Comparison of ENCODE assay signal across 8 mouse cellular contexts in the genomic region with DNA sequence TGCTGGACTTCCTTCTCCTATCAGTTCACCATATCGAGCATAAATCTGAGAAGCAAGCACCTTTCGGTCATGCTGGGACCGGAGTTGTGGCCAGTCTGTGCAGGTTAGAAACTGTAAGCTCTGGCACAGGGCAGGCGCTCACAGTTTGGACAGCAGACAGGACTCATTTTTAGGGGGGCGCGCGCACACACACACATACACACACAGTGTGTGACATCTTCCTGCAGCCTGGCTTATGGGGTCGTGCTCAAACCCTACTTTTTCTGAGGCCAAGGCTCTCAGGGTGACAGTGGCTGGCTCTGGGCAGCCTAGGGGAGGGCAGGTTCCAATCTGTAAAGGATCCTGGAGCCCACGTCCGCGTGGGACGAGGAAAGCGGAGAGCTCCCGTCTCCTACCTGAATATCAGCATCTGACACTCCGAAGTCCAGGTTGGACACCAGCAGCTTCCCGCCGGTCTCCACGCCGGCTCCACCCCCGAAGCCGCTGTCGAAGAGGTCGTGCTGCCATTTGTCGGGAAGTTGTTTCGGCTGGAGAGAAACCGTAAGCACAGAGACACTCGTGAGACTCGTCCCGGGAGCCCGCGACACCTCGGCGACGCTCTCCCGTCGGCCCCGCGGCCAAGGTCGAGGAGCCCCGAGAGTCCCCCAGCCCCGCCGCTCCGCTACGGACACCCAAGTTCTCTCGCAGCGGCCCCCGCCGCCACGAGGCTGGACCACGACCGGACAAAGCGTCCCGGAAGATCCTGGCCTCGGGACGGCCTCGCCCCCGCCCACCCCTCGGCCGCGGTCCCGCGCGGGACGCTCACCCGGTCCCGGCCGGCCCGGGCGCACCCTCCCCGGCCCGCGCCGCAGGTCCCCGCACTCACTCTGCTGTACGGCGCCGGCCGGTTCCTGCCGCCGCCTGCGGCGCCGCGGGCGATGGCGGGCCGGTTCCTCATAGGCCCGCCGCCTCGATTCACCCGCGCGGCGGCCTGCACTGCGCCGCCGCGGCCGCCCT. TPM values are rescaled to one million over a fixed set of nuclear protein-coding genes. Genes with fewer than 3 reads are reported as not detected.
DNase-seq lines count a peak whose midpoint lies in the region; ATAC-seq and TF ChIP-seq lines count a peak whose summit lies in the region.

No protein-coding gene starts in this region.

- H3K27me3 ChIP-seq in cerebellum, adult 2 months (ENCODE audit: control insufficient read depth, insufficient read depth, low read length), result no peaks in the 10 kb centered on the region
- no peaks in the 10 kb centered on the region for H3K27me3 ChIP-seq in embryonic facial prominence, embryonic 13.5 days

- 2% methylated on average over 99 of the region's 99 CpGs for WGBS in cerebellum, adult 2 months
- 4% methylated on average over 95 of the region's 99 CpGs for WGBS in embryonic facial prominence, embryonic 13.5 days

- H3K4me3 ChIP-seq in cerebellum, adult 2 months (replicated peaks; ENCODE audit: insufficient read depth, low read depth, low read length), result peak overlapping the region; percentile 66
- peak overlapping the region; percentile 98 for H3K4me3 ChIP-seq in embryonic facial prominence, embryonic 13.5 days

- peaks cover 66% of the 10 kb centered on the region for H3K36me3 ChIP-seq in embryonic facial prominence, embryonic 13.5 days

- no peak for TF ChIP-seq POLR2A in cerebellum, adult 2 months (IDR thresholded peaks at IDR 0.05; ENCODE audit: borderline replicate concordance, insufficient read depth, low read length)

- no peak for TF ChIP-seq CTCF in cerebellum, adult 2 months (IDR thresholded peaks at IDR 0.05; ENCODE audit: borderline replicate concordance, insufficient read depth, low read depth, low read length)

- H3K9me3 ChIP-seq in embryonic facial prominence, embryonic 13.5 days, result no peaks in the 10 kb centered on the region

- peaks cover 12% of the 10 kb centered on the region for H3K4me1 ChIP-seq in cerebellum, adult 2 months (ENCODE audit: control insufficient read depth, insufficient read depth, low read length)
- H3K4me1 ChIP-seq in embryonic facial prominence, embryonic 13.5 days, result peaks cover 27% of the 10 kb centered on the region

- DNase-seq in cerebellum, adult 2 months, result peak in 1 of 2 experiments; percentile 33
- DNase-seq in cerebellum, adult 9-10 months, result no peak
- DNase-seq in 3T3-L1 (ENCODE audit: low read depth, low spot score), result peak; percentile 41
- peak; percentile 61 for DNase-seq in induced T-regulatory cell, adult 2 months (ENCODE audit: low read depth)
- DNase-seq in gastrocnemius, adult 18-20 months (ENCODE audit: low spot score), result no peak
- no peak for DNase-seq in urinary bladder, postnatal 36 days (ENCODE audit: low spot score in 2 of 2)

- H3K9ac ChIP-seq in embryonic facial prominence, embryonic 13.5 days, result peak overlapping the region; percentile 99

- H3K27ac ChIP-seq in cerebellum, adult 2 months (ENCODE audit: insufficient read depth, low read length), result 0 out of 2 replicates have a peak overlapping the region, but pooled peaks have one; percentile 46
- peak overlapping the region; percentile 94 for H3K27ac ChIP-seq in embryonic facial prominence, embryonic 13.5 days

- ATAC-seq in embryonic facial prominence, embryonic 13.5 days (ENCODE audit: insufficient number of reproducible peaks, insufficient read depth, low FRiP score, low TSS enrichment, low read depth), result peak; percentile 49
- ATAC-seq in megakaryocyte progenitor cell, adult 5-6 weeks (replicated peaks; ENCODE audit: poor library complexity), result 0 out of 2 replicates have a peak, but pooled peaks have one; percentile 4

- H3K4me2 ChIP-seq in embryonic facial prominence, embryonic 13.5 days, result peak overlapping the region; percentile 98

RNA-seq across cellular contexts. Expression of gene Alyref, which starts 0.6 kb away (rescaled TPM):
- polyA plus RNA-seq in cerebellum, adult 2 months (2012; rRNA removed), result 42.6 and 51.8 TPM in 2 replicates
- polyA plus RNA-seq in embryonic facial prominence, embryonic 13.5 days (2015; fragmentation: Nextera tagmentation; extraction: Ambion mirVana), result 492 and 529 TPM in 2 replicates
- 197 and 227 TPM in 2 replicates for total RNA-seq in megakaryocyte progenitor cell, adult 5-6 weeks (2015)
- total RNA-seq in megakaryocyte progenitor cell, adult 5-6 weeks (2017), result 266 and 298 TPM in 2 replicates
- 10 to 100 TPM; 42.8 to 48.6 TPM for total RNA-seq in gastrocnemius, adult 18-20 months (2021)

RNA-seq across cellular contexts. Expression of gene Anapc11, which starts 0.7 kb away (rescaled TPM):
- polyA plus RNA-seq in cerebellum, adult 2 months (2012; rRNA removed), result 168 and 178 TPM in 2 replicates
- 219 and 222 TPM in 2 replicates for polyA plus RNA-seq in embryonic facial prominence, embryonic 13.5 days (2015; fragmentation: Nextera tagmentation; extraction: Ambion mirVana)
- 66.2 and 67.6 TPM in 2 replicates for total RNA-seq in megakaryocyte progenitor cell, adult 5-6 weeks (2015)
- 22.9 and 25.7 TPM in 2 replicates for total RNA-seq in megakaryocyte progenitor cell, adult 5-6 weeks (2017)
- total RNA-seq in gastrocnemius, adult 18-20 months (2021), result 10 to 100 TPM; 45.9 to 52.1 TPM

RNA-seq across cellular contexts. Expression of gene Npb, which starts 10.7 kb away (rescaled TPM):
- 4.7 and 5.6 TPM in 2 replicates for polyA plus RNA-seq in cerebellum, adult 2 months (2012; rRNA removed)
- 0.98 and 1.7 TPM in 2 replicates for polyA plus RNA-seq in embryonic facial prominence, embryonic 13.5 days (2015; fragmentation: Nextera tagmentation; extraction: Ambion mirVana)
- total RNA-seq in megakaryocyte progenitor cell, adult 5-6 weeks (2015), result 0.59 TPM in 1 of 2 replicates, not detected in the other
- total RNA-seq in megakaryocyte progenitor cell, adult 5-6 weeks (2017), result not detected in 2 replicates
- not detected for total RNA-seq in gastrocnemius, adult 18-20 months (2021)

RNA-seq across cellular contexts. Expression of gene Arhgdia, which starts 16.1 kb away (rescaled TPM):
- 288 and 305 TPM in 2 replicates for polyA plus RNA-seq in cerebellum, adult 2 months (2012; rRNA removed)
- 535 and 580 TPM in 2 replicates for polyA plus RNA-seq in embryonic facial prominence, embryonic 13.5 days (2015; fragmentation: Nextera tagmentation; extraction: Ambion mirVana)
- total RNA-seq in megakaryocyte progenitor cell, adult 5-6 weeks (2015), result 401 and 420 TPM in 2 replicates
- 177 and 193 TPM in 2 replicates for total RNA-seq in megakaryocyte progenitor cell, adult 5-6 weeks (2017)
- 10 to 100 TPM; 71.0 to 89.8 TPM for total RNA-seq in gastrocnemius, adult 18-20 months (2021)

RNA-seq across cellular contexts. Expression of gene Pcyt2, which starts 20.2 kb away (rescaled TPM):
- polyA plus RNA-seq in cerebellum, adult 2 months (2012; rRNA removed), result 401 and 403 TPM in 2 replicates
- 150 and 152 TPM in 2 replicates for polyA plus RNA-seq in embryonic facial prominence, embryonic 13.5 days (2015; fragmentation: Nextera tagmentation; extraction: Ambion mirVana)
- total RNA-seq in megakaryocyte progenitor cell, adult 5-6 weeks (2015), result 15.9 and 20.2 TPM in 2 replicates
- total RNA-seq in megakaryocyte progenitor cell, adult 5-6 weeks (2017), result 23.8 and 24.5 TPM in 2 replicates
- total RNA-seq in gastrocnemius, adult 18-20 months (2021), result 10 to 100 TPM; 26.1 to 27.7 TPM

Comparison
In these comparisons a context has a peak if more than half of its experiments do, and no peak if none do; other contexts are left out.
1. DNase-seq: peak in 3T3-L1 (single experiment) and induced T-regulatory cell, adult 2 months (single experiment); none in cerebellum, adult 9-10 months (single experiment), gastrocnemius, adult 18-20 months (single experiment) and urinary bladder, postnatal 36 days (0 of 2).